Comparison of ENCODE assay signal across 8 mouse cellular contexts in the genomic region with DNA sequence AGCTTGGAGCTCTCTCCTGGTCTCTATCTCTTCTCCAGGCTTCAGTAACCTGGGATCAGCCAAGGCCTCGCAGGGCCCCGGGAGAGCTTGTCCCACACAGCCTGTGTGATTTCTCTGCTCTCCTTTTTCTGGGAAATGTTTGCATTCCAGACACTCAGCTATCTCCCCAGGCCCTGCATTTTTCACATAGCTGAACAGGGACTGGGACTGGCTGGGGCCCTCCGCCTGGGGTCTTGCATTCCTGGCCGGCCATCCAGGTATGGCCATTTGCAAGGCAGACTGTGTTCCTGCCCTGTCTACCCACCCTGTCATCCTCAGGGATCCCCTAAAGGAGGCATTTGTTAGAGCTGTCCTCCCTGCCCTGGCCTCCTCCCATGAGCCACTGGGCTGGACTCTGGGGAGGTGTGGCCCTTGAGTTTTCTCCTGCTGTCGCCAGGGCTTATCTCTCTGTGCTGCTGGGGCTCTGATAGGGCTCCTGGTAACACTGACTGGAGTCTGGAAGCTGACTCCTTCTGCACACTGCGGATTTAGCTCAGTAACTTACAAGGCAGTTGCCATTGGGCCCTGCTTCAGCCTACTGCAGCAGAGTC. TPM values are rescaled to one million over a fixed set of nuclear protein-coding genes. Genes with fewer than 3 reads are reported as not detected.
DNase-seq lines count a peak whose midpoint lies in the region; ATAC-seq and TF ChIP-seq lines count a peak whose summit lies in the region.

No protein-coding gene starts in this region.

- H3K36me3 ChIP-seq in forebrain, embryonic 12.5 days (replicated peaks): no peaks in the 10 kb centered on the region
- no peaks in the 10 kb centered on the region for H3K36me3 ChIP-seq in forebrain, embryonic 13.5 days (ENCODE audit: poor library complexity, severe bottlenecking)
- H3K36me3 ChIP-seq in heart, embryonic 16.5 days (ENCODE audit: control insufficient read depth, insufficient read depth): peaks cover 12% of the 10 kb centered on the region
- no peaks in the 10 kb centered on the region; the same call in 1 of the 2 replicates for H3K36me3 ChIP-seq in limb, embryonic 14.5 days (ENCODE audit: control insufficient read depth, insufficient read depth, low read length)

- ATAC-seq in forebrain, embryonic 12.5 days (ENCODE audit: low FRiP score): no peak
- no peak for ATAC-seq in forebrain, embryonic 13.5 days
- ATAC-seq in heart, embryonic 16.5 days (replicated peaks; ENCODE audit: extremely low read depth, insufficient read depth, low FRiP score): peak; percentile 87
- peak; percentile 27 for ATAC-seq in limb, embryonic 14.5 days (ENCODE audit: low FRiP score, low read depth)

- 30% methylated on average over 6 of the region's 6 CpGs for WGBS in forebrain, embryonic 12.5 days
- WGBS in forebrain, embryonic 13.5 days: 36% methylated on average over 6 of the region's 6 CpGs
- 10% methylated on average over 6 of the region's 6 CpGs for WGBS in heart, embryonic 16.5 days
- 19% methylated on average over 6 of the region's 6 CpGs for WGBS in limb, embryonic 14.5 days

- no peaks in the 10 kb centered on the region for H3K27me3 ChIP-seq in forebrain, embryonic 12.5 days
- no peaks in the 10 kb centered on the region for H3K27me3 ChIP-seq in forebrain, embryonic 13.5 days
- no peaks in the 10 kb centered on the region for H3K27me3 ChIP-seq in heart, embryonic 16.5 days (ENCODE audit: control insufficient read depth, insufficient read depth, low read length)
- no peaks in the 10 kb centered on the region for H3K27me3 ChIP-seq in limb, embryonic 14.5 days (ENCODE audit: control insufficient read depth, insufficient read depth, low read length)

- H3K4me1 ChIP-seq in forebrain, embryonic 12.5 days: peaks cover 10% of the 10 kb centered on the region
- H3K4me1 ChIP-seq in forebrain, embryonic 13.5 days: no peaks in the 10 kb centered on the region
- peaks cover 54% of the 10 kb centered on the region for H3K4me1 ChIP-seq in heart, embryonic 16.5 days (ENCODE audit: control insufficient read depth, insufficient read depth, low read length)
- peaks cover 15% of the 10 kb centered on the region; the same call in 1 of the 2 replicates for H3K4me1 ChIP-seq in limb, embryonic 14.5 days (ENCODE audit: control insufficient read depth, insufficient read depth, low read length)

- TF ChIP-seq POLR2A in limb, embryonic 14.5 days (IDR thresholded peaks at IDR 0.05; ENCODE audit: borderline replicate concordance, extremely low read depth, insufficient read depth, insufficient read length): no peak

- 0 out of 2 replicates have a peak, but pooled peaks cover 5% of the 10 kb centered on the region for H3K9me3 ChIP-seq in forebrain, embryonic 12.5 days
- H3K9me3 ChIP-seq in forebrain, embryonic 13.5 days (replicated peaks): no peaks in the 10 kb centered on the region
- H3K9me3 ChIP-seq in heart, embryonic 16.5 days (replicated peaks; ENCODE audit: control insufficient read depth, low read length): no peaks in the 10 kb centered on the region; the same call in 1 of the 2 replicates
- no peaks in the 10 kb centered on the region for H3K9me3 ChIP-seq in limb, embryonic 14.5 days (ENCODE audit: control insufficient read depth, low read length)

- H3K4me3 ChIP-seq in forebrain, embryonic 12.5 days (replicated peaks): no peak overlapping the region
- H3K4me3 ChIP-seq in forebrain, embryonic 13.5 days: no peak overlapping the region
- no peak overlapping the region for H3K4me3 ChIP-seq in heart, embryonic 16.5 days (ENCODE audit: low read length)
- no peak overlapping the region for H3K4me3 ChIP-seq in limb, embryonic 14.5 days (replicated peaks; ENCODE audit: low read length)

- H3K27ac ChIP-seq in forebrain, embryonic 12.5 days: peak overlapping the region; percentile 56; the same call in 1 of the 2 replicates
- no peak overlapping the region for H3K27ac ChIP-seq in forebrain, embryonic 13.5 days
- H3K27ac ChIP-seq in heart, embryonic 16.5 days (ENCODE audit: low read length): peak overlapping the region; percentile 94
- peak overlapping the region; percentile 59 for H3K27ac ChIP-seq in limb, embryonic 14.5 days (replicated peaks; ENCODE audit: low read depth, low read length)

- no peak overlapping the region for H3K4me2 ChIP-seq in forebrain, embryonic 12.5 days
- H3K4me2 ChIP-seq in forebrain, embryonic 13.5 days: no peak overlapping the region
- peak overlapping the region; percentile 27 for H3K4me2 ChIP-seq in heart, embryonic 16.5 days (ENCODE audit: low read depth, low read length)
- no peak overlapping the region for H3K4me2 ChIP-seq in limb, embryonic 14.5 days (replicated peaks; ENCODE audit: low read depth, low read length, severe bottlenecking)

- H3K9ac ChIP-seq in forebrain, embryonic 12.5 days: no peak overlapping the region
- H3K9ac ChIP-seq in forebrain, embryonic 13.5 days: no peak overlapping the region
- peak overlapping the region; percentile 35; the same call in 1 of the 2 replicates for H3K9ac ChIP-seq in heart, embryonic 16.5 days (ENCODE audit: low read length)
- H3K9ac ChIP-seq in limb, embryonic 14.5 days (ENCODE audit: low read depth, low read length, severe bottlenecking): peak overlapping the region; percentile 41; the same call in 1 of the 2 replicates

- DNase-seq in c-Kit-positive CD71-negative TER-119-negative erythroid progenitor cells, embryonic 14.5 days (ENCODE audit: low read depth): peak; percentile 32
- no peak for DNase-seq in limb, embryonic 14.5 days (ENCODE audit: low spot score)
- no peak for DNase-seq in thymus, postnatal 0 days (ENCODE audit: low spot score)
- no peak for DNase-seq in frontal cortex, postnatal 10 days (ENCODE audit: low spot score in 2 of 2)
- no peak for DNase-seq in cerebellum, adult 8-10 months

RNA-seq across cellular contexts. Expression of a gene that starts 16.1 kb away (rescaled TPM):
- polyA plus RNA-seq in forebrain, embryonic 12.5 days (2016; fragmentation: Nextera tagmentation; extraction: Ambion mirVana): 0.17 and 0.31 TPM in 2 replicates
- polyA plus RNA-seq in forebrain, embryonic 13.5 days (2015; fragmentation: Nextera tagmentation; extraction: Ambion mirVana): 0.21 TPM in 1 of 2 replicates, not detected in the other
- 0.17 and 1.7 TPM in 2 replicates for polyA plus RNA-seq in heart, embryonic 16.5 days (2015; fragmentation: Nextera tagmentation; extraction: Ambion mirVana)
- 0.55 and 1.3 TPM in 2 replicates for polyA plus RNA-seq in limb, embryonic 14.5 days (2012; rRNA removed)
- 0.54 and 0.56 TPM in 2 replicates for polyA plus RNA-seq in limb, embryonic 14.5 days (2014; fragmentation: Nextera tagmentation; extraction: Ambion mirVana)
- 1.4 and 1.5 TPM in 2 replicates for polyA plus RNA-seq in thymus, postnatal 0 days (2015; fragmentation: Nextera tagmentation; extraction: Ambion mirVana)

RNA-seq across cellular contexts. Expression of a gene that starts 18.2 kb away (rescaled TPM):
- polyA plus RNA-seq in forebrain, embryonic 12.5 days (2016; fragmentation: Nextera tagmentation; extraction: Ambion mirVana): 2.4 and 2.7 TPM in 2 replicates
- polyA plus RNA-seq in forebrain, embryonic 13.5 days (2015; fragmentation: Nextera tagmentation; extraction: Ambion mirVana): 0.68 and 1.2 TPM in 2 replicates
- polyA plus RNA-seq in heart, embryonic 16.5 days (2015; fragmentation: Nextera tagmentation; extraction: Ambion mirVana): 17.7 and 18.2 TPM in 2 replicates
- 11.2 and 12.6 TPM in 2 replicates for polyA plus RNA-seq in limb, embryonic 14.5 days (2012; rRNA removed)
- polyA plus RNA-seq in limb, embryonic 14.5 days (2014; fragmentation: Nextera tagmentation; extraction: Ambion mirVana): 12.3 and 13.3 TPM in 2 replicates
- 15.6 and 15.7 TPM in 2 replicates for polyA plus RNA-seq in thymus, postnatal 0 days (2015; fragmentation: Nextera tagmentation; extraction: Ambion mirVana)

RNA-seq across cellular contexts. Expression of a gene that starts 27.5 kb away (rescaled TPM):
- polyA plus RNA-seq in forebrain, embryonic 12.5 days (2016; fragmentation: Nextera tagmentation; extraction: Ambion mirVana): 27.1 and 28.4 TPM in 2 replicates
- 23.2 and 23.9 TPM in 2 replicates for polyA plus RNA-seq in forebrain, embryonic 13.5 days (2015; fragmentation: Nextera tagmentation; extraction: Ambion mirVana)
- polyA plus RNA-seq in heart, embryonic 16.5 days (2015; fragmentation: Nextera tagmentation; extraction: Ambion mirVana): 26.2 and 28.3 TPM in 2 replicates
- polyA plus RNA-seq in limb, embryonic 14.5 days (2012; rRNA removed): 32.6 and 40.0 TPM in 2 replicates
- 28.1 and 30.2 TPM in 2 replicates for polyA plus RNA-seq in limb, embryonic 14.5 days (2014; fragmentation: Nextera tagmentation; extraction: Ambion mirVana)
- 23.4 and 23.5 TPM in 2 replicates for polyA plus RNA-seq in thymus, postnatal 0 days (2015; fragmentation: Nextera tagmentation; extraction: Ambion mirVana)

RNA-seq across cellular contexts. Expression of a gene that starts 28.6 kb away (rescaled TPM):
- polyA plus RNA-seq in forebrain, embryonic 12.5 days (2016; fragmentation: Nextera tagmentation; extraction: Ambion mirVana): 15.5 and 19.5 TPM in 2 replicates
- 10.7 and 13.3 TPM in 2 replicates for polyA plus RNA-seq in forebrain, embryonic 13.5 days (2015; fragmentation: Nextera tagmentation; extraction: Ambion mirVana)
- polyA plus RNA-seq in heart, embryonic 16.5 days (2015; fragmentation: Nextera tagmentation; extraction: Ambion mirVana): 18.9 and 22.1 TPM in 2 replicates
- 34.6 and 44.7 TPM in 2 replicates for polyA plus RNA-seq in limb, embryonic 14.5 days (2012; rRNA removed)
- 17.3 and 21.2 TPM in 2 replicates for polyA plus RNA-seq in limb, embryonic 14.5 days (2014; fragmentation: Nextera tagmentation; extraction: Ambion mirVana)
- polyA plus RNA-seq in thymus, postnatal 0 days (2015; fragmentation: Nextera tagmentation; extraction: Ambion mirVana): 3.5 and 3.7 TPM in 2 replicates

RNA-seq across cellular contexts. Expression of a gene that starts 57.7 kb away (rescaled TPM):
- polyA plus RNA-seq in forebrain, embryonic 12.5 days (2016; fragmentation: Nextera tagmentation; extraction: Ambion mirVana): 1.1 and 1.3 TPM in 2 replicates
- polyA plus RNA-seq in forebrain, embryonic 13.5 days (2015; fragmentation: Nextera tagmentation; extraction: Ambion mirVana): 1.4 and 1.5 TPM in 2 replicates
- 68.4 and 82.9 TPM in 2 replicates for polyA plus RNA-seq in heart, embryonic 16.5 days (2015; fragmentation: Nextera tagmentation; extraction: Ambion mirVana)
- 9.8 and 10.5 TPM in 2 replicates for polyA plus RNA-seq in limb, embryonic 14.5 days (2012; rRNA removed)
- 16.0 and 17.5 TPM in 2 replicates for polyA plus RNA-seq in limb, embryonic 14.5 days (2014; fragmentation: Nextera tagmentation; extraction: Ambion mirVana)
- 35.4 and 39.8 TPM in 2 replicates for polyA plus RNA-seq in thymus, postnatal 0 days (2015; fragmentation: Nextera tagmentation; extraction: Ambion mirVana)

Comparison
In these comparisons a context has a peak if more than half of its experiments do, and no peak if none do; other contexts are left out.
1. ATAC-seq: peak in heart, embryonic 16.5 days (single experiment) and limb, embryonic 14.5 days (single experiment); none in forebrain, embryonic 12.5 days (single experiment) and forebrain, embryonic 13.5 days (single experiment).
2. H3K9ac ChIP-seq: peak in heart, embryonic 16.5 days (single experiment) and limb, embryonic 14.5 days (single experiment); none in forebrain, embryonic 12.5 days (single experiment) and forebrain, embryonic 13.5 days (single experiment).